In the genomic region with DNA sequence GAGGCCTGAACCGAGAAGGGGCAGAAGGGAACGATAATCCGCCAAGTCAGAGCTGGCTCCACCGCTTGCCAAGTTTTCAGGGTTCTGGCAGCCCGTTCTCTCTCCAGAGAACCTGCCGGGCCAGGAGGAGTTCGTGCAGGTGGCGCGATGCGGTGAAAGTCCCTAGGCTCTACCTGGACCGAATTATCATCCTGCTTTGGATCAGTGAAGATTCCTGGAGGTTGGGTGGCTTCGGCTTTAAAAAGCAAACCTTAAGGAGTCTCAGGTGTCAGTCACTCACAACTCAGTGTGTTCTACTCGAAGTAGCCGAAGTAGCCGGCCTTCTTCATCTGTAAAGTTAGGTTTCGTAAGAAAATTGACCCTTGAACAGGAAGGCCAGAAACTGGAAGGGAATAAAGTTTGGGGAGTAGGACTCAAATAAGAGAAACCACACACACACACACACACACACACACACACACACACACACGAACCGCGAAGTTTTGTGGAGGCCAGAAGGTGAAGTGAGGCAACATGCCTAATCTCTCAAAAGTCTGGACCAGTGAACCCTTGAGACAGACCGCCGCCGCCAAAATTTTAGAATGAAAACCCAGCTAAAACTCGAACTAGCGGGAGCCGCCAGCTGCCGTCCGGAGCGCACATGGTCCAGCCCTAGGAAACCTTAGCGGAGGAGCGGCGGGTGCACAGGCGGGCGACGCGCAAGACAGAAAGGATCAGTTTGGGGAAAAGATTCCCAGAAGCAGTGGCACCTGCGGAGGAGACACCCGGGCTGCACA, we compare ENCODE assay signal across 13 mouse cellular contexts. TPM values are rescaled to one million over a fixed set of nuclear protein-coding genes. Genes with fewer than 3 reads are reported as not detected.
DNase-seq lines count a peak whose midpoint lies in the region; ATAC-seq and TF ChIP-seq lines count a peak whose summit lies in the region.
"Had no signal": no experiment of that assay in that cellular context is flagged by ENCODE, and none has a peak within 500 bp of the region (broad histone marks: within the 10 kb centered on the region; RNA-seq: fewer than 3 reads in every experiment).

No protein-coding gene starts in this region.

- H3K27ac ChIP-seq in heart, embryonic 15.5 days, result no peak overlapping the region
- H3K27ac ChIP-seq in heart, adult 2 months, result no peak overlapping the region
- no peak overlapping the region for H3K27ac ChIP-seq in embryonic facial prominence, embryonic 10.5 days (replicated peaks)
- H3K27ac ChIP-seq in hindbrain, postnatal 0 days, result no peak overlapping the region
- no peak overlapping the region for H3K27ac ChIP-seq in neural tube, embryonic 14.5 days (ENCODE audit: low read depth, low read length)

- peaks cover 99% of the 10 kb centered on the region for H3K27me3 ChIP-seq in heart, embryonic 15.5 days
- H3K27me3 ChIP-seq in heart, adult 2 months (ENCODE audit: control insufficient read depth, insufficient read depth, low read length), result peaks cover 34% of the 10 kb centered on the region
- peaks cover 100% of the 10 kb centered on the region for H3K27me3 ChIP-seq in embryonic facial prominence, embryonic 10.5 days (replicated peaks; ENCODE audit: low read depth, poor library complexity, severe bottlenecking)
- peaks cover 79% of the 10 kb centered on the region for H3K27me3 ChIP-seq in hindbrain, postnatal 0 days (ENCODE audit: insufficient read depth, low read length)
- peaks cover 56% of the 10 kb centered on the region for H3K27me3 ChIP-seq in neural tube, embryonic 14.5 days (ENCODE audit: control insufficient read depth, insufficient read depth, low read length)

- no peak for TF ChIP-seq EP300 in heart, adult 2 months (IDR thresholded peaks at IDR 0.05; ENCODE audit: insufficient read depth, low read depth, low read length)

- intact Hi-C loops in heart, adult 2 months (cut with DNase I), result no loop called here

- H3K79me2 ChIP-seq in heart, adult 2 months (replicated peaks; ENCODE audit: control insufficient read depth, insufficient read depth, low read length), result no peaks in the 10 kb centered on the region

- TF ChIP-seq POLR2A in heart, adult 2 months (IDR thresholded peaks at IDR 0.05; ENCODE audit: insufficient read depth, low read depth, low read length), result no peak

- no peak overlapping the region for H3K4me3 ChIP-seq in heart, embryonic 15.5 days
- H3K4me3 ChIP-seq in heart, adult 2 months, result no peak overlapping the region
- peak overlapping the region; percentile 46 for H3K4me3 ChIP-seq in embryonic facial prominence, embryonic 10.5 days
- H3K4me3 ChIP-seq in hindbrain, postnatal 0 days (ENCODE audit: low read length), result peak overlapping the region; percentile 17; the same call in 1 of the 2 replicates
- 0 out of 2 replicates have a peak overlapping the region, but pooled peaks have one; percentile 3 for H3K4me3 ChIP-seq in neural tube, embryonic 14.5 days (ENCODE audit: low read depth, low read length)
- H3K4me3 ChIP-seq: erythroblast, embryonic 14.5 days had no signal

- H3K9ac ChIP-seq in heart, embryonic 15.5 days, result no peak overlapping the region
- no peak overlapping the region for H3K9ac ChIP-seq in heart, adult 2 months (ENCODE audit: low read depth, low read length)
- no peak overlapping the region for H3K9ac ChIP-seq in hindbrain, postnatal 0 days (replicated peaks; ENCODE audit: low read length)
- H3K9ac ChIP-seq in neural tube, embryonic 14.5 days (replicated peaks; ENCODE audit: low read depth, low read length), result 0 out of 2 replicates have a peak overlapping the region, but pooled peaks have one; percentile 11

- DNase-seq in heart, adult 2 months, result no peak
- peak; percentile 45 for DNase-seq in embryonic facial prominence, embryonic 10.5 days (ENCODE audit: low spot score)
- no peak for DNase-seq in hindbrain, postnatal 0 days (ENCODE audit: low spot score)
- no peak for DNase-seq in frontal cortex, postnatal 25 days (ENCODE audit: low spot score in 2 of 2)
- no peak for DNase-seq in MN1 (ENCODE audit: low spot score)
- DNase-seq in adrenal gland, postnatal 14 days, result no peak
- DNase-seq: kidney, adult 18-20 months had no signal

- no peaks in the 10 kb centered on the region for H3K9me3 ChIP-seq in heart, embryonic 15.5 days (replicated peaks)
- H3K9me3 ChIP-seq in embryonic facial prominence, embryonic 10.5 days, result no peaks in the 10 kb centered on the region
- H3K9me3 ChIP-seq in hindbrain, postnatal 0 days (ENCODE audit: low read length), result no peaks in the 10 kb centered on the region
- H3K9me3 ChIP-seq in neural tube, embryonic 14.5 days (ENCODE audit: control insufficient read depth, low read length), result no peaks in the 10 kb centered on the region

- H3K4me1 ChIP-seq in heart, embryonic 15.5 days (replicated peaks), result peaks cover 36% of the 10 kb centered on the region
- H3K4me1 ChIP-seq in heart, adult 2 months (ENCODE audit: control insufficient read depth, insufficient read depth, low read length), result no peaks in the 10 kb centered on the region
- H3K4me1 ChIP-seq in embryonic facial prominence, embryonic 10.5 days, result peaks cover 55% of the 10 kb centered on the region
- 0 out of 2 replicates have a peak, but pooled peaks cover 2% of the 10 kb centered on the region for H3K4me1 ChIP-seq in hindbrain, postnatal 0 days (ENCODE audit: insufficient read depth, low read length)
- peaks cover 6% of the 10 kb centered on the region for H3K4me1 ChIP-seq in neural tube, embryonic 14.5 days (ENCODE audit: control insufficient read depth, insufficient read depth, low read length)

- peak overlapping the region; percentile 25 for H3K4me2 ChIP-seq in heart, embryonic 15.5 days
- H3K4me2 ChIP-seq in hindbrain, postnatal 0 days (ENCODE audit: low read depth, low read length), result 0 out of 2 replicates have a peak overlapping the region, but pooled peaks have one; percentile 19
- H3K4me2 ChIP-seq in neural tube, embryonic 14.5 days (ENCODE audit: low read depth, low read length), result no peak overlapping the region

- no peak for TF ChIP-seq CTCF in heart, adult 2 months (IDR thresholded peaks at IDR 0.05)
- TF ChIP-seq CTCF in hindbrain, postnatal 0 days (IDR thresholded peaks at IDR 0.05; ENCODE audit: low read depth), result no peak

- H3K36me3 ChIP-seq in heart, embryonic 15.5 days, result no peaks in the 10 kb centered on the region
- H3K36me3 ChIP-seq in heart, adult 2 months (ENCODE audit: control insufficient read depth, insufficient read depth, low read length), result no peaks in the 10 kb centered on the region
- H3K36me3 ChIP-seq in embryonic facial prominence, embryonic 10.5 days (replicated peaks), result no peaks in the 10 kb centered on the region
- H3K36me3 ChIP-seq in hindbrain, postnatal 0 days (ENCODE audit: insufficient read depth, low read length), result no peaks in the 10 kb centered on the region
- H3K36me3 ChIP-seq in neural tube, embryonic 14.5 days (ENCODE audit: control insufficient read depth, insufficient read depth, low read length), result no peaks in the 10 kb centered on the region
- H3K36me3 ChIP-seq: G1E had no signal

- no peak for ATAC-seq in heart, embryonic 15.5 days (replicated peaks; ENCODE audit: insufficient number of reproducible peaks, insufficient read depth, low FRiP score, low read depth)
- no peak for ATAC-seq in hindbrain, postnatal 0 days
- no peak for ATAC-seq in neural tube, embryonic 14.5 days (ENCODE audit: low read depth)

- 2% methylated on average over 37 of the region's 37 CpGs for WGBS in heart, embryonic 15.5 days
- WGBS in heart, adult 2 months, result 2% methylated on average over 37 of the region's 37 CpGs
- 2% methylated on average over 37 of the region's 37 CpGs for WGBS in embryonic facial prominence, embryonic 10.5 days
- WGBS in hindbrain, postnatal 0 days, result under 1% methylated on average over 37 of the region's 37 CpGs
- under 1% methylated on average over 37 of the region's 37 CpGs for WGBS in neural tube, embryonic 14.5 days

RNA-seq across cellular contexts. Expression of a gene that starts 5.0 kb away (rescaled TPM):
- polyA plus RNA-seq in heart, embryonic 15.5 days (2015; fragmentation: Nextera tagmentation; extraction: Ambion mirVana), result not detected in 2 replicates
- total RNA-seq in heart, adult 2 months (2021), result not detected
- polyA plus RNA-seq in heart, adult 2 months (2012; rRNA removed), result not detected in 2 replicates
- 2.0 and 2.8 TPM in 2 replicates for polyA plus RNA-seq in embryonic facial prominence, embryonic 10.5 days (2016; fragmentation: Nextera tagmentation; extraction: Ambion mirVana)
- total RNA-seq in hindbrain, postnatal 0 days (2014; rRNA removed), result 7.0 and 7.3 TPM in 2 replicates
- 5.5 and 7.1 TPM in 2 replicates for polyA plus RNA-seq in hindbrain, postnatal 0 days (2015; fragmentation: Nextera tagmentation; extraction: Ambion mirVana)
- polyA plus RNA-seq in neural tube, embryonic 14.5 days (2014; fragmentation: Nextera tagmentation; extraction: Ambion mirVana), result 7.9 and 9.5 TPM in 2 replicates
- not detected in 2 replicates for total RNA-seq in adrenal gland, postnatal 14 days (2021)
- total RNA-seq: liver, adult 2 months; monocyte, adult 5-6 weeks had no signal
- polyA plus RNA-seq: erythroblast, embryonic 14.5 days; G1E; liver, adult 2 months had no signal

Comparison
In these comparisons a context has a peak if more than half of its experiments do, and no peak if none do; other contexts are left out.
1. H3K4me3 ChIP-seq: peak in embryonic facial prominence, embryonic 10.5 days (single experiment), hindbrain, postnatal 0 days (single experiment) and neural tube, embryonic 14.5 days (single experiment); none in heart, embryonic 15.5 days (single experiment) and heart, adult 2 months (single experiment).